Mouse (Mus musculus): ENCODE results near the gene Cstf1. TPM values are rescaled to one million over a fixed set of nuclear protein-coding genes. Genes with fewer than 3 reads are reported as not detected.

Cstf1 gene
- polyA plus RNA-seq, 1 experiment from 2014 or later, result 50.5 TPM

DNA sequence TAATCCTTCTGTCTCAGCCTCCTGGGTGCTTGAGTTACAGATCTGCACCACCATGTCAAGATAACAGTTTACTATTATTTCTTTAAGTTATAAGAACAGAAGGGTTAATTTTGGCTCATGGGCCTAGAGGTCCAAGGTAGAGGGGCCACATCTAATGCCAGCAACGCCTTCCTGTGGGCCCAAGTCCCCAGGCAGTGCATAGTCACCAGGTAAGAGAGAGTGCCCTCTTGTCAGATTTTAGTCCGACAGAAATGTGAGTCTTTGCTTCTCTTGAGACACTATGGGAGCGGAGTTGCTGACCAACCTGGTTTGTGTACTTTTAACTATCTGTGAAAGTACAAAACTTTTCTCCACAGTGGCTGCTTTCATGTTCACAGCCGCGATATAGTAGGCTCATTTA, 25.8 kb upstream of the Cstf1 start:
- Histone ChIP-seq H3K4me3 (ENCODE audit: low read depth, low read length) (peak overlapping the region; percentile 92), H3K4me1 (replicated peaks; ENCODE audit: control insufficient read depth, insufficient read depth, low read length) (peaks cover 40% of the 10 kb centered on the region), H3K9ac (ENCODE audit: low read depth, low read length) (no peak overlapping the region), H3K27ac (ENCODE audit: low read depth, low read length) (peak overlapping the region; percentile 61; the same call in 1 of the 2 replicates), H3K36me3 (ENCODE audit: control insufficient read depth, insufficient read depth, low read length) (no peaks in the 10 kb centered on the region), H3K9me3 (ENCODE audit: control insufficient read depth, low read length) (no peaks in the 10 kb centered on the region), H3K4me2 (peak overlapping the region; percentile 91), H3K27me3 (replicated peaks; ENCODE audit: control insufficient read depth, insufficient read depth, low read length) (no peaks in the 10 kb centered on the region)
- ATAC-seq (replicated peaks; ENCODE audit: low FRiP score), result no peak
- 39% methylated on average over 5 of the region's 5 CpGs for WGBS
- DNase-seq (ENCODE audit: low spot score), result no peak

DNA sequence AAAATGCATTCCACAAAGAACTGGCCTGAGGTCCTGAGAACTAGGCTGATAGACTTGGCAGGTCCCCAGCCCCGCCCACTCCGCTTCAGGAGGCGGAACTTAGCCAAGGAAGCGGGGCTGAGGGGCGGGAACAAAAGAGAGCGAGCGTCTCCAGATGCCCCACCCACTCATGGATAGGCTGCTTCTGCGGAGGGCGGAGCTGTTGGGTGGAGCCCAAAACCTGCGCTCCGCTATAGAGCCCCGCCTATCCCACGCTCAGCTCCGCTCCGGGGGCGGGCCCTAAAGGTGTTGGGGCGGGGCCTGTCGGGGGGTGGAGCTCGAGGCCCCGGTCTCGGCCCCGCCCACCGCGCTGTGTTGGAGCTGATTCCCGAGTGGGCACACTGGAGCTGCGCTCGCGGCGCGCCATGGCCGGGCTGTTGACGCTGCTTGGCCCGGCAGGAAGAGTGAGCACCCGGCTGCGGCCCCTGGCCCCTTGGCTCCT, 25.2 kb upstream of the Cstf1 start, which contains the start of gene Fam210b:
Gene Fam210b (plus strand): TSS at position 308 of the 481 bp plus-strand sequence.
- peak; percentile 92 for DNase-seq (ENCODE audit: low spot score)
- H3K9ac ChIP-seq (ENCODE audit: low read depth, low read length), result peak within 1 kb of the TSS; percentile 93
- H3K36me3 ChIP-seq (ENCODE audit: control insufficient read depth, insufficient read depth, low read length), result no peaks in the 10 kb centered on the region
- peaks cover 46% of the 10 kb centered on the region for H3K4me1 ChIP-seq (replicated peaks; ENCODE audit: control insufficient read depth, insufficient read depth, low read length)
- 1% methylated on average over 35 of the region's 35 CpGs for WGBS
- ATAC-seq (replicated peaks; ENCODE audit: low FRiP score), result peak; percentile 83
- peak within 1 kb of the TSS; percentile 92 for H3K4me3 ChIP-seq (ENCODE audit: low read depth, low read length)
- no peaks in the 10 kb centered on the region for H3K9me3 ChIP-seq (ENCODE audit: control insufficient read depth, low read length)
- no peaks in the 10 kb centered on the region for H3K27me3 ChIP-seq (replicated peaks; ENCODE audit: control insufficient read depth, insufficient read depth, low read length)
- H3K4me2 ChIP-seq, result peak within 1 kb of the TSS; percentile 91
- H3K27ac ChIP-seq (ENCODE audit: low read depth, low read length), result peak within 1 kb of the TSS; percentile 98

DNA sequence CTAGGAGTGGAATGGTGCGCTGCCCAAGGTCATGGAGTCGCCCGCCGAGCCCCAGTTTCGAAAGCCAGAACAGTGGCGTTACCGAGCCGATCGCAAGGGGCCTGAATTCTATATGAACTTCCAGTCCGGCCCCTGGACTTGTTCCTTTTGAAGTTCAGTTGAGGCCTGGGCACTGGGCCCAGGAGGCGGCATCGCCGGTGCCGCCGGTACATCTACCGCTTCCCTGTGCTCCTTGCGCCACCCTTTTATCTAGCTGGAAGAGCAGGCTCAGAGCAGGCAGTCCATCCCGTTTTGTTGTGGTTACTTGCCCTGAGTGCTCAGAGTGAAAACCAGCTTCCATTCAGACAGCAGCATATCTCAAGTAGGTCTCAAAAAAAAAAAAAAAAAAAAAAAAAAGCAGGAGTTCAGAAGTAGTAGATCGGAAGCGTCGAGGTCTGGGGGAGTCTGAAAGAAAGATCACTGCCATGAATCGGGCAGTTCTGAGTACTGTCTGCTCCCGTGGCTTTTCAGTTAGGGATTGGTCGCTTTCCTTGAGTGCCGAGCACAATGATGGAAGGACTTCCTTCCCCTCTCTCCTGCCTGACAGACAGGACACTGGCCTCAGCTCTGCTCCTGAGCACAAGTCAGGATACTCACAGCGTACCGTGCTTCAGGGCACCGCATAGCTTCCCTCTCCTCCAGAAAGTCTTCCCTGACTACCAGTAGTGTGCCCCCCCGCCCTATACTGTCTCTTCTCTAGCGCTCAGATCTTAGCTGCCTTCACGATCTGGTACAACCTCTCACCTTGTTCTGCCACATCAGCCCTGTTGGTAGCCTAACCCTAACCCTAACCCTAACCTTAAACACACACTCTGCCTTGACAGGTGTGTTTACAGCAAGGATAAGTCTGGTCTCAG, 24.2 kb upstream of the Cstf1 start:
- no peak for ATAC-seq (replicated peaks; ENCODE audit: low FRiP score)
- WGBS, result 7% methylated on average over 31 of the region's 31 CpGs
- peak overlapping the region; percentile 91 for H3K4me2 ChIP-seq
- H3K36me3 ChIP-seq (ENCODE audit: control insufficient read depth, insufficient read depth, low read length), result no peaks in the 10 kb centered on the region
- no peak for DNase-seq (ENCODE audit: low spot score)
- H3K27me3 ChIP-seq (replicated peaks; ENCODE audit: control insufficient read depth, insufficient read depth, low read length), result no peaks in the 10 kb centered on the region
- peaks cover 56% of the 10 kb centered on the region for H3K4me1 ChIP-seq (replicated peaks; ENCODE audit: control insufficient read depth, insufficient read depth, low read length)
- H3K9ac ChIP-seq (ENCODE audit: low read depth, low read length), result peak overlapping the region; percentile 93
- peak overlapping the region; percentile 98 for H3K27ac ChIP-seq (ENCODE audit: low read depth, low read length)
- peak overlapping the region; percentile 92 for H3K4me3 ChIP-seq (ENCODE audit: low read depth, low read length)
- H3K9me3 ChIP-seq (ENCODE audit: control insufficient read depth, low read length), result no peaks in the 10 kb centered on the region

DNA sequence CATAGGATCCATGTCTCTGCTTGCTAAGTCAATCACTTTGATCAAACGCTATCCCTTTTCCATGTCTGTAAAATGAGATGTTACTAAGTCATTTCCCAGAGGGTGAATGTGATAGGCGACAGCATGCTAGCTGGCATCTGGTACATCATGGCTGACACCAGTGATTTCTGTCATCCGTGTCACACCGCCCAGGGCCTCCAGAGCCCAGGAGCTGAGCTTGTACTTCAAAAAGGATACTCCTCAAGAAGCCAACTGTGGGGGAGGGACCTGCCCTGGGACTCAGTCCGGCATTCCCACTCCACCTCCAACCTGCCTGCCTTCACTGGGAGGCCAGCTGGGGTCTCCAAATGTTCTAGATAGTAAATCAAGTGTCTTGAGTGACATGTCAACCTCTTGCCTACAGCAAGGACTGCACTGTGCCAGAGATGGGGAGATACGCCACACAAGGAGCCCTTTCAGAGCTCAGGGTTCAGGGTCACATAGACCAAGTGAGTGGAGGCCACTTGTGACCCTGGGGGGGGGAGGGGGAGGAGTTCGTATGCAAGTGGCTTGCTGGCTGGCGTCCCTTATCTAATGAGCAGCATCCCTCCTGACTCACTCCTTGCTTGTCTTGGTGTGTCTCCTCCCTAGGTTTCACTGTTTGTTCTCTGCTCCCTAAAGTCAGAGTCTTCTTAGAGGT, 23.4 kb upstream of the Cstf1 start:
- Histone ChIP-seq H3K9me3 (ENCODE audit: control insufficient read depth, low read length) (no peaks in the 10 kb centered on the region), H3K27me3 (replicated peaks; ENCODE audit: control insufficient read depth, insufficient read depth, low read length) (no peaks in the 10 kb centered on the region), H3K4me2 (peak overlapping the region; percentile 91), H3K36me3 (ENCODE audit: control insufficient read depth, insufficient read depth, low read length) (no peaks in the 10 kb centered on the region), H3K4me3 (ENCODE audit: low read depth, low read length) (peak overlapping the region; percentile 92), H3K4me1 (replicated peaks; ENCODE audit: control insufficient read depth, insufficient read depth, low read length) (peaks cover 57% of the 10 kb centered on the region), H3K27ac (ENCODE audit: low read depth, low read length) (peak overlapping the region; percentile 98), H3K9ac (ENCODE audit: low read depth, low read length) (peak overlapping the region; percentile 93)
- peak; percentile 66 for ATAC-seq (replicated peaks; ENCODE audit: low FRiP score)
- WGBS, result 53% methylated on average over 8 of the region's 8 CpGs
- DNase-seq (ENCODE audit: low spot score), result no peak

DNA sequence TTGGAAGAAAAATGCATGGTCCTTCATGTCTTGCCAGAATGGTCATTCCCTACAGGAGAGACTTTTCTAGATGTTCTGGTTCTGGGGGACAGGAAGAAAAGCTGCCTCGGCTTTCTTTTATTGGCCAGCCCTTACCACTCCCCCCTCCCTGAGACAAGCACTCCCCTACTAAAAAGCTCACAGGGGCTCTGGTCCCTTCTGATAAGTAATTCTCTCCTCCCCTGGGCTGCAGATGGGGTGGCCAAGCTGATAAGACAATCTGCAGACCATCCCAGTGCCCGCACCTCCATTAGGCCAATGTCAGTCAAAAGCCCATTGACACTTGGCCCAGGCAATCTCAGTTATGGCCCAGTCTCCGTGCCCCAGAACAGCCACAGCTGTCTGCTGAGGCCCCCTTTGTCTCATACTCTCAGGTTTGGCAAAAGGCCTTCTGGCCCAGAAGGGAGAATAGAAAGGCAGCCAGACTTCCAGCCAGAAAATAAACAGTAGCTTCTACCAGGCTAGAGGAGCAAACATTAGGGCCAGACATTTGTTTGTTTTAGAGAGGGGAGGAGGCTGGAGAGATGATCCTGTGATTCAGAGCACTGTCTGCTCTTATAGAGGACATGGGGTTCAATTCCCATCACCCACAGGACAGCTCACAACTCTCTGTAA, 22.1 kb upstream of the Cstf1 start:
- Histone ChIP-seq H3K4me2 (peak overlapping the region; percentile 91), H3K4me3 (ENCODE audit: low read depth, low read length) (peak overlapping the region; percentile 92), H3K27ac (ENCODE audit: low read depth, low read length) (peak overlapping the region; percentile 98), H3K36me3 (ENCODE audit: control insufficient read depth, insufficient read depth, low read length) (peaks cover 4% of the 10 kb centered on the region; the same call in 1 of the 2 replicates), H3K9me3 (ENCODE audit: control insufficient read depth, low read length) (no peaks in the 10 kb centered on the region), H3K9ac (ENCODE audit: low read depth, low read length) (peak overlapping the region; percentile 93), H3K4me1 (replicated peaks; ENCODE audit: control insufficient read depth, insufficient read depth, low read length) (peaks cover 57% of the 10 kb centered on the region), H3K27me3 (replicated peaks; ENCODE audit: control insufficient read depth, insufficient read depth, low read length) (no peaks in the 10 kb centered on the region)
- ATAC-seq (replicated peaks; ENCODE audit: low FRiP score) (peak; percentile 73), DNase-seq (ENCODE audit: low spot score) (no peak)
- 11% methylated on average over 3 of the region's 3 CpGs for WGBS

DNA sequence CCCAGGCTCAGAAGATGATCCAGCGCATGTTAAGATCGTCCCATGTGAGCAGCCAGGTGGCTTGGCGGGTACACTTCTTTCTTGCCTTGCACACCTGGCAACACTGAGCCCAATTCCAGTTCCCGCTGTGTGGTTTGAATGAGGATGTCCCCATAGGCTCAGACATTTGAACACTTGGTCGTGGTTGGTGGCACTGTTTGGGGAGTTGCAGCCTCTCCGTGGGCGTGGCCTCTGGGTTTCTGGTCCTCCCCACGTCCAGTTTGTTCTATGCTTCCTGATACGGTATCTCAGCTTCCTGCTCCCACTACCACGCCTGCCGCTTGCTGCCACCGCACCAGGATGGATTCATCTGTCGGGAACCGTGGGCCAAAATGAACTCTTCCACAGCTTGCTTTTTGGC, 20.7 kb upstream of the Cstf1 start:
- 67% methylated on average over 14 of the region's 14 CpGs for WGBS
- Histone ChIP-seq H3K27me3 (replicated peaks; ENCODE audit: control insufficient read depth, insufficient read depth, low read length) (no peaks in the 10 kb centered on the region), H3K9ac (ENCODE audit: low read depth, low read length) (no peak overlapping the region), H3K4me3 (ENCODE audit: low read depth, low read length) (peak overlapping the region; percentile 7; the same call in 1 of the 2 replicates), H3K4me1 (replicated peaks; ENCODE audit: control insufficient read depth, insufficient read depth, low read length) (peaks cover 53% of the 10 kb centered on the region), H3K27ac (ENCODE audit: low read depth, low read length) (0 out of 2 replicates have a peak overlapping the region, but pooled peaks have one; percentile 38), H3K4me2 (peak overlapping the region; percentile 91), H3K9me3 (ENCODE audit: control insufficient read depth, low read length) (no peaks in the 10 kb centered on the region), H3K36me3 (ENCODE audit: control insufficient read depth, insufficient read depth, low read length) (peaks cover 7% of the 10 kb centered on the region; the same call in 1 of the 2 replicates)
- DNase-seq (ENCODE audit: low spot score) (no peak), ATAC-seq (replicated peaks; ENCODE audit: low FRiP score) (no peak)

DNA sequence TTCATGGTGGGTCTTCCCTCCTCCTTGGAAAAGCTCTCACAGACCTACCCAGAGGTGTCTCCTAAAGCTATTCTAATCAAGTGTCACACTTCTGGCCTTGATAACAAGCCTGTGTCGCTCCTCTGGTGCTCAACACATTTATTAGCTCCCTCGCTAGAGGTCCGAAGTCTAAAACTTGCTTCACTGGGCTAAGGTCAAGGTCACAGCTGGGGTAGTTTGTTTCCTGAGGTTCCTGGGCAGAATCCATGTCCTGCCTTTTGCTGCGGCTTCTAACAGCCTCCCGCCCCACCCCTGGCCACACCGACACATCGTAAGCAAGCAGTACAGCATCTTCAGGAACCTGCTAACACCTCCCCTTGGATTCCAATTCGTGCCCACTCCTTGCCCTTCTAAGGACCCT, 19.7 kb upstream of the Cstf1 start:
- ATAC-seq (replicated peaks; ENCODE audit: low FRiP score), result no peak
- H3K9ac ChIP-seq (ENCODE audit: low read depth, low read length), result no peak overlapping the region
- no peak overlapping the region for H3K27ac ChIP-seq (ENCODE audit: low read depth, low read length)
- peaks cover 50% of the 10 kb centered on the region for H3K4me1 ChIP-seq (replicated peaks; ENCODE audit: control insufficient read depth, insufficient read depth, low read length)
- peak overlapping the region; percentile 91 for H3K4me2 ChIP-seq
- no peak for DNase-seq (ENCODE audit: low spot score)
- 65% methylated on average over 8 of the region's 8 CpGs for WGBS
- peaks cover 12% of the 10 kb centered on the region for H3K36me3 ChIP-seq (ENCODE audit: control insufficient read depth, insufficient read depth, low read length)
- H3K27me3 ChIP-seq (replicated peaks; ENCODE audit: control insufficient read depth, insufficient read depth, low read length), result no peaks in the 10 kb centered on the region
- H3K9me3 ChIP-seq (ENCODE audit: control insufficient read depth, low read length), result no peaks in the 10 kb centered on the region
- H3K4me3 ChIP-seq (ENCODE audit: low read depth, low read length), result no peak overlapping the region

DNA sequence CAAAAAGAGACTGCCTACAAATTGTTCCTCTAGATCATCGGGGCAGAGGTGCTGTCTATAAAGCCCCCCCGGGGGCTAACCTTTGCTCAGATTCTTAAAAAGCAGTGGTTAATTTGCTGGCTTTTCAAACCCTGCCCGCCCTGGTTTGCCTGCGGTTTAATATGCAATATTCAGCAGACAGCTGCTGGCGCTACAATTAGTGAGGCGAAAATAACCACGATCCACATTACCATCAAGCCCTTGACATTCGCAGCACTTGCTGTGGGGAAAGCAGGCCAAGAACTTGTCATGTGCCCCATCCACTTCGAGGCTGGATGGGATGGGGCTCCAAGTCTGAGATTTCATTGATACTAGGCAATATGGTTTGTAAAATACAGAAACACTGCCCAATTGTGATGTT, 17.3 kb upstream of the Cstf1 start:
- no peak for ATAC-seq (replicated peaks; ENCODE audit: low FRiP score)
- peaks cover 34% of the 10 kb centered on the region for H3K36me3 ChIP-seq (ENCODE audit: control insufficient read depth, insufficient read depth, low read length)

More for the DNA sequence above, 17.3 kb upstream of the Cstf1 start:
- Histone ChIP-seq H3K4me1 (replicated peaks; ENCODE audit: control insufficient read depth, insufficient read depth, low read length) (peaks cover 31% of the 10 kb centered on the region), H3K27me3 (replicated peaks; ENCODE audit: control insufficient read depth, insufficient read depth, low read length) (no peaks in the 10 kb centered on the region), H3K27ac (ENCODE audit: low read depth, low read length) (no peak overlapping the region), H3K9ac (ENCODE audit: low read depth, low read length) (no peak overlapping the region), H3K4me2 (no peak overlapping the region), H3K9me3 (ENCODE audit: control insufficient read depth, low read length) (no peaks in the 10 kb centered on the region), H3K4me3 (ENCODE audit: low read depth, low read length) (no peak overlapping the region)
- no peak for DNase-seq (ENCODE audit: low spot score)
- WGBS, result 89% methylated on average over 9 of the region's 9 CpGs
